Mouse (Mus musculus) kidney, adult 2 months (tissue): ENCODE results near the gene Arntl2.

Experiments
- CTCF ChIP-seq: fragments of 200-500 bp; conservative IDR thresholded peaks from 2 replicates; pipeline ENCODE4 v1.5.1; 2011; ENCODE audit warnings: low read depth, mild to moderate bottlenecking, control low read depth, low read length, moderate library complexity, mixed read lengths; ENCODE audit not compliant: insufficient read depth, insufficient read length
- POLR2A ChIP-seq: fragments of 200-500 bp; IDR thresholded peaks from one replicate; pipeline ENCODE4 v1.6.1; 2011; ENCODE audit warnings: low read depth, low read length, control low read depth

DNA sequence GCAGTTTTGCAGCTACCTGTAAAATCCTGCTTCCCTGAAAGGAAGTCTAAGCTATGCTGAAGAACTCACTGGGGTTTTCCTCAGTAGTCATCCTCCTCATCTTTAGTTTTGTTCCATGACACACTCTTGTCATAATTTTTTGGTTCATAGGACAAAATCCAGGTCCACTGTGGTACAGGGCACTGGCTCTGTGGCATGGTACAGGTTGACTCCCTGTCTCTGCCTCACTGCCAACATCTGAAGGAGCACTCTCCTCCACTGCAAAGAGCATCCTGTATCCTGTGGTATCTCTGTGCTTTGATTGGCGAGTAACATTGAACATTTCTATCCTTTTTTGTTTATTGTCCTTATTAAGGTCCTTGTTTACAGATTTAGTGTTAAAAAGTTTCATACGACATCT lies 43.7 kb upstream of the Arntl2 start:
- no peak for TF ChIP-seq POLR2A
- no peak for TF ChIP-seq CTCF
